Mouse (Mus musculus): ENCODE results near the gene Elmod2. TPM values are rescaled to one million over a fixed set of nuclear protein-coding genes. Genes with fewer than 3 reads are reported as not detected.
A peak's percentile ranks its signal among the peaks of the same experiment; 100 is the strongest.

Elmod2 gene
- polyA plus RNA-seq, 1 experiment from 2014 or later: 36.1 TPM

DNA sequence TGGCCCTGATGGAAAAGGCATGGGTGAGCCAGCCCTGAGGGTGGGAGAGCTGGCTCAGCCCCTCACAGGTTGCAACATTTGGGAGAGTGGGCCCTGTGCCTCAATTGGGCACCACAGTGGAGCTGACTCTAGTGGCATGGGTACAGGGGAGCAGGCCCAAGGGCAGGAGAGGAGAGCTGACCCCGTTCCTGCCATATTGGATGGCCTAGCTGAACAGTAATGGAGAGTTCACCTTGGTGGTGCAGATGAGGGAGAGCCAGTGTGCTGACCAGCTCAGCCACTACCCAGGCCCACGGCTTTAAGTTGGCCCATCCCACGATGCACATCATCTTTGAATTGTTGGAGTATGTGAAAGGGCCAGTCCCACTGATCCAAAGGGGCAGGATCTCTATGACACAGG lies 9.8 kb upstream of the Elmod2 start:
- Histone ChIP-seq H3K4me2 (ENCODE audit: low read depth, low read length) (no peak overlapping the region), H3K36me3 (replicated peaks; ENCODE audit: control insufficient read depth, insufficient read depth, low read depth, low read length) (no peaks in the 10 kb centered on the region), H3K4me3 (ENCODE audit: low read depth, low read length) (no peak overlapping the region), H3K9me3 (replicated peaks; ENCODE audit: control insufficient read depth, low read length) (no peaks in the 10 kb centered on the region), H3K9ac (replicated peaks; ENCODE audit: low read length) (no peak overlapping the region), H3K27ac (replicated peaks; ENCODE audit: low read depth, low read length) (no peak overlapping the region), H3K4me1 (ENCODE audit: control insufficient read depth, insufficient read depth, low read length) (no peaks in the 10 kb centered on the region), H3K27me3 (ENCODE audit: control insufficient read depth, insufficient read depth, low read length) (no peaks in the 10 kb centered on the region)
- DNase-seq (ENCODE audit: low spot score) (no peak), ATAC-seq (replicated peaks; ENCODE audit: insufficient number of reproducible peaks, low FRiP score, low TSS enrichment, low read depth) (no peak)
- 87% methylated on average over 3 of the region's 3 CpGs for WGBS

DNA sequence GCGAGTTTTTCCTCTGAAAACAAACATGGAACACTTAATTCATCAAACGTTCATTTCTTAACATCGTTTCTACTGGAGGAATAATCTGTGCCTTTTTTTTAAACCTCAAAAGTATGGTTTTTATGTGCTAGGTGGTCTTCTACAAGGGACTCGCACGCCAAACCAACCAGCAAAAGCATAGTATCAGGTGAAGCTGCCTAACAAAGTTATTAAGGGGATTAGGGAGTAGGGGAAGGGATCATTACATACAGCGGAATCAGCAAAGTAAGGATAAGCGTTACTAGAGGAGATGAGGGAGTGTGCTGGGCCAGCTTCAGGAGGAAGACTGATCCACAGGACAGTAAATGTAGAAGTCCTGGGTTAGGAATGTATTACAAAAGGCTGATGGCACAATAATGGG lies 578 bp upstream of the Elmod2 start:
- peak overlapping the region; percentile 86 for H3K4me3 ChIP-seq (ENCODE audit: low read depth, low read length)
- H3K9me3 ChIP-seq (replicated peaks; ENCODE audit: control insufficient read depth, low read length): no peaks in the 10 kb centered on the region
- H3K27me3 ChIP-seq (ENCODE audit: control insufficient read depth, insufficient read depth, low read length): no peaks in the 10 kb centered on the region
- ATAC-seq (replicated peaks; ENCODE audit: insufficient number of reproducible peaks, low FRiP score, low TSS enrichment, low read depth) (peak; percentile 22; the same call in 1 of the 2 replicates), DNase-seq (ENCODE audit: low spot score) (peak; percentile 4)
- H3K4me2 ChIP-seq (ENCODE audit: low read depth, low read length): peak overlapping the region; percentile 47
- H3K36me3 ChIP-seq (replicated peaks; ENCODE audit: control insufficient read depth, insufficient read depth, low read depth, low read length): no peaks in the 10 kb centered on the region
- no peaks in the 10 kb centered on the region for H3K4me1 ChIP-seq (ENCODE audit: control insufficient read depth, insufficient read depth, low read length)
- WGBS: 5% methylated on average over 7 of the region's 7 CpGs
- H3K9ac ChIP-seq (replicated peaks; ENCODE audit: low read length): no peak overlapping the region
- no peak overlapping the region for H3K27ac ChIP-seq (replicated peaks; ENCODE audit: low read depth, low read length)

DNA sequence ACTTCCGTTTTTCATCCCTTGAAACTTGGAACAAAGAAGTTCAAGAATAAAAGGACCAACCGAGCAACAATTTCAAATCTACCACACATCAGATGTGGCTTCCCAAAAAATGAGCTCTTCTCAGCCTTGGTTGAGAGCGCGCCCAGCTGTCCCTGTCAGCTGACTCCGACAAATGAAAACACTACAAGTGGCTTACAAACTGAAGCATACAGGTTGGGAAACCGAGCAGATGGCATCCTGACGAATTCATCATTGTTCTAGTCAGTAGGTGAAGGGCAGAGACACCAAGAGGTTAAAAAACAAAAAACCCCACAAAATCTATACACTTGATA lies 753 bp downstream of the Elmod2 start:
- Histone ChIP-seq H3K27ac (replicated peaks; ENCODE audit: low read depth, low read length) (no peak overlapping the region), H3K4me2 (ENCODE audit: low read depth, low read length) (peak overlapping the region; percentile 63), H3K9ac (replicated peaks; ENCODE audit: low read length) (peak overlapping the region; percentile 80), H3K4me1 (ENCODE audit: control insufficient read depth, insufficient read depth, low read length) (no peaks in the 10 kb centered on the region), H3K4me3 (ENCODE audit: low read depth, low read length) (peak overlapping the region; percentile 86), H3K36me3 (replicated peaks; ENCODE audit: control insufficient read depth, insufficient read depth, low read depth, low read length) (no peaks in the 10 kb centered on the region), H3K9me3 (replicated peaks; ENCODE audit: control insufficient read depth, low read length) (no peaks in the 10 kb centered on the region), H3K27me3 (ENCODE audit: control insufficient read depth, insufficient read depth, low read length) (no peaks in the 10 kb centered on the region)
- WGBS: 12% methylated on average over 7 of the region's 7 CpGs
- DNase-seq (ENCODE audit: low spot score) (peak; percentile 40), ATAC-seq (replicated peaks; ENCODE audit: insufficient number of reproducible peaks, low FRiP score, low TSS enrichment, low read depth) (no peak)

DNA sequence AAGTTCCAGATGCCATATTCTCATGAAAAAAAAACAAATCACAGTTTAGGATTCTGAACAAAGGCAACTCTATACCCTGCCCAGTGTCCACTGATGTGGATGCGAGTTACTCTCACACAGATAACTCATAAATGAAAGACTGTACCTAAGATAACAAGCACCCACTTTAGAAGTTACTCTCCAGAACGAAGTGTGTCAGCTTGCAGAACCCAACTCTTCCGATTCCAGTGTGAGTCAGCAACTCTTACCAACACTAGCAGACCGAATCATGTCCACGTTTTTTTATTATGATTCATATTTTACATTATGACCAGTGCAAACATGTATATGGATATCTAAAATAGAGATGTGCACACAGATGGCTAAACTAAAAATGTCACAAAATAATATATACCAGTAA lies 4.4 kb downstream of the Elmod2 start:
- Histone ChIP-seq H3K4me2 (ENCODE audit: low read depth, low read length) (no peak overlapping the region), H3K9me3 (replicated peaks; ENCODE audit: control insufficient read depth, low read length) (no peaks in the 10 kb centered on the region), H3K27me3 (ENCODE audit: control insufficient read depth, insufficient read depth, low read length) (no peaks in the 10 kb centered on the region), H3K27ac (replicated peaks; ENCODE audit: low read depth, low read length) (no peak overlapping the region), H3K36me3 (replicated peaks; ENCODE audit: control insufficient read depth, insufficient read depth, low read depth, low read length) (no peaks in the 10 kb centered on the region), H3K9ac (replicated peaks; ENCODE audit: low read length) (no peak overlapping the region), H3K4me1 (ENCODE audit: control insufficient read depth, insufficient read depth, low read length) (no peaks in the 10 kb centered on the region), H3K4me3 (ENCODE audit: low read depth, low read length) (no peak overlapping the region)
- DNase-seq (ENCODE audit: low spot score) (no peak), ATAC-seq (replicated peaks; ENCODE audit: insufficient number of reproducible peaks, low FRiP score, low TSS enrichment, low read depth) (no peak)
- 91% methylated on average over 5 of the region's 5 CpGs for WGBS

DNA sequence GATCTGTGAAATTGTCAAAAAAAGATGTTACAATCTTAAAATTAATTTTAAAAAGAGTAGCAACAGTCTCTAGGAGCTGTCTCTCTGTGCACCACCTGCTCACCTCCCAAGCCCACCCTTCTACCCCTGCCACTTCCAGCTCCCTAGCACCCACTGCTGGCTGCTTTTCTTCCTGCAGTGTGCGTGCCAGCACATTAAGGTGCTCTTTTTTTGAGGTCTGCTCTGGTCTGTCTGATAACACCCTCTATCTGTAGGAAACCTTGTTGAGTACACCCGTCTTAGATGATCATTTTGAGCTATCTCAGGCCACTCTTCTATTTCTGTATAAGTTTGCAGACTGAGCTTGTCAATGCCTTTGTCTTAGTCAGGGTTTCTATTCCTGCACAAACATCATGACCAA lies 9.2 kb downstream of the Elmod2 start:
- Histone ChIP-seq H3K9me3 (replicated peaks; ENCODE audit: control insufficient read depth, low read length) (no peaks in the 10 kb centered on the region), H3K4me3 (ENCODE audit: low read depth, low read length) (no peak overlapping the region), H3K27me3 (ENCODE audit: control insufficient read depth, insufficient read depth, low read length) (no peaks in the 10 kb centered on the region), H3K4me2 (ENCODE audit: low read depth, low read length) (no peak overlapping the region), H3K9ac (replicated peaks; ENCODE audit: low read length) (no peak overlapping the region), H3K27ac (replicated peaks; ENCODE audit: low read depth, low read length) (no peak overlapping the region), H3K4me1 (ENCODE audit: control insufficient read depth, insufficient read depth, low read length) (no peaks in the 10 kb centered on the region; the same call in 1 of the 2 replicates), H3K36me3 (replicated peaks; ENCODE audit: control insufficient read depth, insufficient read depth, low read depth, low read length) (no peaks in the 10 kb centered on the region)
- no peak; the same call in 1 of the 2 replicates for ATAC-seq (replicated peaks; ENCODE audit: insufficient number of reproducible peaks, low FRiP score, low TSS enrichment, low read depth)
- no peak for DNase-seq (ENCODE audit: low spot score)
- 88% methylated on average over 2 of the region's 2 CpGs for WGBS

DNA sequence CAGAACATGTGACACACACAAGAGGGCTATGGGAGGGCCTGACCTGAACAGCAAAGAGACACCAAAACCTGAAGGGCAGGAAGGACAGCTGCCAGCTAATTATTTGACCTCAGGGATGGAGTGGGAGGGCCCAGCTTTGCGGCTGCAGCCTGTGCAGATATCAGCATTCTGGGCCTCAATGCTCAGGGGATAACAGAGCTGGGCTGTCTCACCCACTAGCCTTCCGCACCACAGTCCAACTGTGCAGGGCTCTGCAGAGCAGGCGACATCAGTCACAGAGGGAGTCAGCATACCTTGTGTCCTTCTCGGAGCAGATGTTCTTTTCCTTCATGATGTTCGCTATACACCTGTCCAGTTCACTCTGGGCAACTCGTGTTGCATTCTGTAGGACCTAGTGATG lies 9.9 kb downstream of the Elmod2 start:
- no peaks in the 10 kb centered on the region for H3K36me3 ChIP-seq (replicated peaks; ENCODE audit: control insufficient read depth, insufficient read depth, low read depth, low read length)
- DNase-seq (ENCODE audit: low spot score) (no peak), ATAC-seq (replicated peaks; ENCODE audit: insufficient number of reproducible peaks, low FRiP score, low TSS enrichment, low read depth) (no peak)
- H3K27ac ChIP-seq (replicated peaks; ENCODE audit: low read depth, low read length): no peak overlapping the region
- H3K9me3 ChIP-seq (replicated peaks; ENCODE audit: control insufficient read depth, low read length): no peaks in the 10 kb centered on the region
- WGBS: 87% methylated on average over 6 of the region's 6 CpGs
- no peaks in the 10 kb centered on the region for H3K27me3 ChIP-seq (ENCODE audit: control insufficient read depth, insufficient read depth, low read length)
- no peak overlapping the region for H3K9ac ChIP-seq (replicated peaks; ENCODE audit: low read length)
- no peaks in the 10 kb centered on the region; the same call in 1 of the 2 replicates for H3K4me1 ChIP-seq (ENCODE audit: control insufficient read depth, insufficient read depth, low read length)
- no peak overlapping the region for H3K4me2 ChIP-seq (ENCODE audit: low read depth, low read length)
- H3K4me3 ChIP-seq (ENCODE audit: low read depth, low read length): no peak overlapping the region

DNA sequence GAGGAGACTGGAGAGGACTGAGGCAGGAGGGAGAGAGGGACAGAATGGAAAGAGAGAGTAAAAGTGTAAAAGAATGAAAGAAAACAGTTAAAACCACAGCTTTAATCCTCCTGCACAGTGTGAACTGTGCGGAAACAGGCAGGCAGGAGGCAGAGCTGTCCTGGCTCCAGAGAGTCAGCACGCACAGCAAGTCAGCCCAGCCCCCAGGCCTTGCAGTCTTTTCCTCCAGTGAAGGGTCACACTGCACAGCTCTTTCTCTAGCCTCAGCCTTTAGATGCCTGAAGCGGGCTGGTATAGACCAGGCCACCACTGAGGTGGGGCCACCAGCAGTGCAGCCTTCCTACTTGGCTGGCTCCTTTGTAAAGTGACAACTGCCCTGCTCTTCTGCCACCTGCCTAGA lies 11.7 kb downstream of the Elmod2 start:
- H3K9ac ChIP-seq (replicated peaks; ENCODE audit: low read length): no peak overlapping the region
- 42% methylated on average over 3 of the region's 3 CpGs for WGBS
- H3K4me1 ChIP-seq (ENCODE audit: control insufficient read depth, insufficient read depth, low read length): no peaks in the 10 kb centered on the region; the same call in 1 of the 2 replicates
- no peak overlapping the region for H3K4me2 ChIP-seq (ENCODE audit: low read depth, low read length)
- no peaks in the 10 kb centered on the region for H3K27me3 ChIP-seq (ENCODE audit: control insufficient read depth, insufficient read depth, low read length)
- no peak overlapping the region for H3K4me3 ChIP-seq (ENCODE audit: low read depth, low read length)
- no peaks in the 10 kb centered on the region for H3K9me3 ChIP-seq (replicated peaks; ENCODE audit: control insufficient read depth, low read length)
- H3K27ac ChIP-seq (replicated peaks; ENCODE audit: low read depth, low read length): no peak overlapping the region; the same call in 1 of the 2 replicates
- ATAC-seq (replicated peaks; ENCODE audit: insufficient number of reproducible peaks, low FRiP score, low TSS enrichment, low read depth) (peak; percentile 77; the same call in 1 of the 2 replicates), DNase-seq (ENCODE audit: low spot score) (peak; percentile 34)
- no peaks in the 10 kb centered on the region for H3K36me3 ChIP-seq (replicated peaks; ENCODE audit: control insufficient read depth, insufficient read depth, low read depth, low read length)

DNA sequence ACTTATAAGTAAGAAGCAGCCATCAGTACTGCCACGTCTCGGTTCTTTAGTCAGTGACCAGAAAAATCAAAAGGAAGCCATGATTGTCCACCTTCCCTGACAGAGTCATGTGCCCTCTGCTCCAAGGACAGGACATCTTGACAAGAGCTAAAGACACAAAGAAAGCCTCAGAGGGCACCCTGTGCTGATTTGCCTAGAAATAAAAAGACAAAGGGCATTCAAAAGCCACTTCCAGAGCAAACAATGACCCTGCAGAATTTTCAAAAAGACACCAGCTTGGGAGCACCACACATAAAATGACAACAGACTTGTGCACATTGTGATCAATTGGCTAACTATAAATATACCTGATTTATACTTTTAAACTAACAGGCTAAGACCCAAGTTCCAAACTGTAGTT lies 16.6 kb downstream of the Elmod2 start:
- DNase-seq (ENCODE audit: low spot score) (no peak), ATAC-seq (replicated peaks; ENCODE audit: insufficient number of reproducible peaks, low FRiP score, low TSS enrichment, low read depth) (no peak)
- WGBS: 55% methylated on average over 2 of the region's 2 CpGs
- Histone ChIP-seq H3K4me2 (ENCODE audit: low read depth, low read length) (no peak overlapping the region), H3K36me3 (replicated peaks; ENCODE audit: control insufficient read depth, insufficient read depth, low read depth, low read length) (no peaks in the 10 kb centered on the region), H3K27me3 (ENCODE audit: control insufficient read depth, insufficient read depth, low read length) (no peaks in the 10 kb centered on the region), H3K9me3 (replicated peaks; ENCODE audit: control insufficient read depth, low read length) (no peaks in the 10 kb centered on the region), H3K4me1 (ENCODE audit: control insufficient read depth, insufficient read depth, low read length) (no peaks in the 10 kb centered on the region; the same call in 1 of the 2 replicates), H3K27ac (replicated peaks; ENCODE audit: low read depth, low read length) (no peak overlapping the region), H3K4me3 (ENCODE audit: low read depth, low read length) (no peak overlapping the region), H3K9ac (replicated peaks; ENCODE audit: low read length) (no peak overlapping the region)
